Comparison of ENCODE assay signal across 11 mouse cellular contexts in the genomic region with DNA sequence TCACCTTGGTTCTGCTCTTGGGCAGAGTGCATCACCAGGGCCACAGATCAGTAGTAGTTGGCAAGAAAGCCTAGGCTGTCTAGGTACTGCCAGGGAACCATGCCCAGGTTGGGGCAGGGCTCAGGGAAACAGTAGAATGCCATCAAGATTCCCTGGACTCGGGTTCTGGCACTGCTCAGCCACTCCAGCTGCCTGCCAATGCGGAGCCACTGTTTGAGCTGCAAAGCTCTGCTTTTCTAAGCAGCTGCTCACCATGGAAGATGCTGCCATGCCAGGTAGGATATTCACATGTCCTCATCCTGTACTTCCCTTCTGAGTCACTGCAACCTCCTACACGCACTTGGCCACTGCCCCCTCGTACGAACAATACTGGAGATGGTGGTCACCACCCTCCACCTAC. TPM values are rescaled to one million over a fixed set of nuclear protein-coding genes. Genes with fewer than 3 reads are reported as not detected.
A peak's percentile ranks its signal among the peaks of the same experiment; 100 is the strongest.
DNase-seq lines count a peak whose midpoint lies in the region; ATAC-seq and TF ChIP-seq lines count a peak whose summit lies in the region.
"Had no signal": no experiment of that assay in that cellular context is flagged by ENCODE, and none has a peak within 500 bp of the region (broad histone marks: within the 10 kb centered on the region; RNA-seq: fewer than 3 reads in every experiment).

No protein-coding gene starts in this region.

- H3K4me2 ChIP-seq in midbrain, postnatal 0 days (ENCODE audit: low read depth, low read length, poor library complexity, severe bottlenecking) = no peak overlapping the region
- H3K4me2 ChIP-seq in midbrain, embryonic 15.5 days = no peak overlapping the region
- H3K4me2 ChIP-seq: embryonic facial prominence, embryonic 12.5 days had no signal

- H3K36me3 ChIP-seq in midbrain, postnatal 0 days (ENCODE audit: insufficient read depth, low read length) = no peaks in the 10 kb centered on the region
- no peaks in the 10 kb centered on the region for H3K36me3 ChIP-seq in midbrain, embryonic 15.5 days (replicated peaks)

- H3K27me3 ChIP-seq in midbrain, postnatal 0 days (ENCODE audit: insufficient read depth, low read length) = no peaks in the 10 kb centered on the region
- H3K27me3 ChIP-seq in midbrain, embryonic 15.5 days (replicated peaks) = no peaks in the 10 kb centered on the region
- H3K27me3 ChIP-seq: embryonic facial prominence, embryonic 12.5 days had no signal

- no peaks in the 10 kb centered on the region for H3K9me3 ChIP-seq in midbrain, postnatal 0 days (ENCODE audit: low read length)
- H3K9me3 ChIP-seq in midbrain, embryonic 15.5 days = no peaks in the 10 kb centered on the region
- H3K9me3 ChIP-seq: embryonic facial prominence, embryonic 12.5 days had no signal

- H3K4me1 ChIP-seq in midbrain, postnatal 0 days (ENCODE audit: insufficient read depth, low read length) = peaks cover 8% of the 10 kb centered on the region
- peaks cover 24% of the 10 kb centered on the region for H3K4me1 ChIP-seq in midbrain, embryonic 15.5 days

- peak; percentile 31 to 43 for DNase-seq in frontal cortex, postnatal 36 days (ENCODE audit: low spot score in 2 of 2)
- no peak for DNase-seq in frontal cortex, postnatal 14 days (ENCODE audit: low spot score in 2 of 2)
- DNase-seq in midbrain, postnatal 0 days (ENCODE audit: low spot score) = peak; percentile 16
- peak; percentile 42 for DNase-seq in heart, adult 8-10 months (ENCODE audit: low spot score)
- DNase-seq in skeletal muscle tissue, adult 2 months (ENCODE audit: low read depth, low spot score) = peak; percentile 39
- no peak for DNase-seq in yolk sac, embryonic 10.5 days (ENCODE audit: low spot score)
- DNase-seq in MN1 (ENCODE audit: low spot score) = no peak

- no peak for ATAC-seq in midbrain, postnatal 0 days (ENCODE audit: low FRiP score)
- no peak for ATAC-seq in midbrain, embryonic 15.5 days (replicated peaks)
- ATAC-seq: CD4-positive, CD25-positive, alpha-beta regulatory T cell, adult 4 months; midbrain, embryonic 16.5 days had no signal

- TF ChIP-seq CTCF in midbrain, postnatal 0 days (IDR thresholded peaks at IDR 0.05) = no peak

- no peak overlapping the region for H3K4me3 ChIP-seq in midbrain, postnatal 0 days (ENCODE audit: low read depth, low read length)
- H3K4me3 ChIP-seq in midbrain, embryonic 15.5 days = no peak overlapping the region
- H3K4me3 ChIP-seq: embryonic facial prominence, embryonic 12.5 days had no signal

- WGBS in midbrain, postnatal 0 days = 85% methylated on average over 5 of the region's 5 CpGs
- WGBS in midbrain, embryonic 15.5 days = 90% methylated on average over 5 of the region's 5 CpGs

- no peak overlapping the region for H3K27ac ChIP-seq in midbrain, postnatal 0 days (ENCODE audit: low read depth, low read length)
- H3K27ac ChIP-seq in midbrain, embryonic 15.5 days = no peak overlapping the region
- H3K27ac ChIP-seq: embryonic facial prominence, embryonic 12.5 days had no signal

- H3K9ac ChIP-seq in midbrain, postnatal 0 days (replicated peaks; ENCODE audit: low read length, poor library complexity, severe bottlenecking) = no peak overlapping the region
- H3K9ac ChIP-seq in midbrain, embryonic 15.5 days = no peak overlapping the region
- H3K9ac ChIP-seq: embryonic facial prominence, embryonic 12.5 days had no signal

RNA-seq across cellular contexts. Expression of a gene that starts 4.7 kb away (rescaled TPM):
- total RNA-seq in midbrain, postnatal 0 days (2014; rRNA removed) = 29.7 and 36.8 TPM in 2 replicates
- 14.7 and 20.1 TPM in 2 replicates for polyA plus RNA-seq in midbrain, postnatal 0 days (2015; fragmentation: Nextera tagmentation; extraction: Ambion mirVana)
- polyA plus RNA-seq in midbrain, embryonic 15.5 days (2015; fragmentation: Nextera tagmentation; extraction: Ambion mirVana) = 22.2 and 23.8 TPM in 2 replicates
- total RNA-seq in heart, adult 8-10 months (2022) = 1 to 10 TPM; 5.4 to 8.1 (median 6.8) TPM

RNA-seq across cellular contexts. Expression of a gene that starts 28.5 kb away (rescaled TPM):
- total RNA-seq in midbrain, postnatal 0 days (2014; rRNA removed) = 2.9 and 4.1 TPM in 2 replicates
- polyA plus RNA-seq in midbrain, postnatal 0 days (2015; fragmentation: Nextera tagmentation; extraction: Ambion mirVana) = 3.2 and 3.7 TPM in 2 replicates
- polyA plus RNA-seq in midbrain, embryonic 15.5 days (2015; fragmentation: Nextera tagmentation; extraction: Ambion mirVana) = 3.1 and 6.1 TPM in 2 replicates
- total RNA-seq in heart, adult 8-10 months (2022) = under 1 TPM; 0.24 to 0.85 (median 0.36) TPM
- polyA plus RNA-seq: CD4-positive, CD25-positive, alpha-beta regulatory T cell, adult 4 months had no signal

RNA-seq across cellular contexts. Expression of a gene that starts 36.1 kb away (rescaled TPM):
- 0.47 and 0.60 TPM in 2 replicates for total RNA-seq in midbrain, postnatal 0 days (2014; rRNA removed)
- polyA plus RNA-seq in midbrain, postnatal 0 days (2015; fragmentation: Nextera tagmentation; extraction: Ambion mirVana) = 0.35 and 0.91 TPM in 2 replicates
- 0.73 and 0.80 TPM in 2 replicates for polyA plus RNA-seq in midbrain, embryonic 15.5 days (2015; fragmentation: Nextera tagmentation; extraction: Ambion mirVana)
- under 1 TPM in 1 of 4 experiments, not detected in 3; 0.41 TPM for total RNA-seq in heart, adult 8-10 months (2022)
- polyA plus RNA-seq: CD4-positive, CD25-positive, alpha-beta regulatory T cell, adult 4 months had no signal

RNA-seq across cellular contexts. Expression of a gene that starts 36.1 kb away (rescaled TPM):
- total RNA-seq in midbrain, postnatal 0 days (2014; rRNA removed) = 73.6 and 111 TPM in 2 replicates
- polyA plus RNA-seq in midbrain, postnatal 0 days (2015; fragmentation: Nextera tagmentation; extraction: Ambion mirVana) = 75.4 and 79.7 TPM in 2 replicates
- polyA plus RNA-seq in midbrain, embryonic 15.5 days (2015; fragmentation: Nextera tagmentation; extraction: Ambion mirVana) = 71.9 and 75.8 TPM in 2 replicates
- 10 to 100 TPM; 37.3 to 48.3 (median 47.8) TPM for total RNA-seq in heart, adult 8-10 months (2022)

Comparison
In these comparisons a context has a peak if more than half of its experiments do, and no peak if none do; other contexts are left out.
1. DNase-seq: peak in frontal cortex, postnatal 36 days (2 of 2), midbrain, postnatal 0 days (single experiment), heart, adult 8-10 months (single experiment) and skeletal muscle tissue, adult 2 months (single experiment); none in frontal cortex, postnatal 14 days (0 of 2), yolk sac, embryonic 10.5 days (single experiment) and MN1 (single experiment).